Comparison of ENCODE assay signal across 9 mouse cellular contexts in the genomic region with DNA sequence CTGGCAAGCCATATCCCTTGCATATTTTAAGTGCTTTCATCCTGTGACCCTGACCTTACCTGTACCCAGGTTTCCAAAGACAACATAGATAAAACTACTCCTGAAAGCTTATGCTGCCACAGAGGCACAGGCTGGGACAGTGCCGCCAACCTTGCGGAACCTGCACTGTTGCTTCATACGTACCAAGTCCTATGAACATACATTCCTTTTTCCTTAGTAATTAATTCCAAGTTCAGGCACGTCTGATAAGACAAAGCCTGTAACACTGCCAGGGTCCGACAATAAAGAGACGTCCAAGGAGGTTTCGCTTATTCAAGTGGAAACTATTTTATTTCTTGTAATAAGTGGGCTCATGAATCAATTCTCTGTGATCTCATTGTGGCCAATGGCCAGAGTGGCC.
DNase-seq lines count a peak whose midpoint lies in the region; ATAC-seq and TF ChIP-seq lines count a peak whose summit lies in the region.
"Had no signal": no experiment of that assay in that cellular context is flagged by ENCODE, and none has a peak within 500 bp of the region (broad histone marks: within the 10 kb centered on the region; RNA-seq: fewer than 3 reads in every experiment).

No protein-coding gene starts in this region.

- WGBS in heart, embryonic 12.5 days: 33% methylated on average over 7 of the region's 7 CpGs
- 48% methylated on average over 7 of the region's 7 CpGs for WGBS in limb, embryonic 14.5 days

- no peak overlapping the region for H3K27ac ChIP-seq in heart, embryonic 12.5 days (ENCODE audit: poor library complexity, severe bottlenecking)
- no peak overlapping the region for H3K27ac ChIP-seq in limb, embryonic 14.5 days (replicated peaks; ENCODE audit: low read depth, low read length)

- no peak for ATAC-seq in heart, embryonic 12.5 days (ENCODE audit: insufficient number of reproducible peaks, low FRiP score)
- ATAC-seq in limb, embryonic 14.5 days (ENCODE audit: low FRiP score, low read depth): no peak
- ATAC-seq in megakaryocyte progenitor cell, adult 5-6 weeks (replicated peaks; ENCODE audit: poor library complexity): no peak
- ATAC-seq in monocyte, adult 5-6 weeks (replicated peaks; ENCODE audit: insufficient number of reproducible peaks, low FRiP score, low TSS enrichment, poor library complexity, severe bottlenecking): no peak

- no peaks in the 10 kb centered on the region for H3K27me3 ChIP-seq in heart, embryonic 12.5 days (replicated peaks)
- no peaks in the 10 kb centered on the region for H3K27me3 ChIP-seq in limb, embryonic 14.5 days (ENCODE audit: control insufficient read depth, insufficient read depth, low read length)

- TF ChIP-seq POLR2A in limb, embryonic 14.5 days (IDR thresholded peaks at IDR 0.05; ENCODE audit: borderline replicate concordance, extremely low read depth, insufficient read depth, insufficient read length): no peak

- no peak overlapping the region for H3K9ac ChIP-seq in heart, embryonic 12.5 days
- no peak overlapping the region for H3K9ac ChIP-seq in limb, embryonic 14.5 days (ENCODE audit: low read depth, low read length, severe bottlenecking)

- H3K4me3 ChIP-seq in heart, embryonic 12.5 days: no peak overlapping the region
- no peak overlapping the region for H3K4me3 ChIP-seq in limb, embryonic 14.5 days (replicated peaks; ENCODE audit: low read length)
- H3K4me3 ChIP-seq: megakaryocyte, embryonic 14.5 days had no signal

- peak overlapping the region; percentile 25; the same call in 1 of the 2 replicates for H3K4me2 ChIP-seq in heart, embryonic 12.5 days
- H3K4me2 ChIP-seq in limb, embryonic 14.5 days (replicated peaks; ENCODE audit: low read depth, low read length, severe bottlenecking): no peak overlapping the region

- peak; percentile 21 to 47 for DNase-seq in urinary bladder, adult 18-20 months (ENCODE audit: low spot score in 2 of 2)
- DNase-seq in urinary bladder, postnatal 10 days (ENCODE audit: low spot score): no peak
- DNase-seq in limb, embryonic 14.5 days (ENCODE audit: low spot score): peak; percentile 13
- no peak for DNase-seq in thymus, postnatal 25 days
- no peak for DNase-seq in left cerebral cortex, adult 9 months (ENCODE audit: low spot score in 2 of 2)

- H3K36me3 ChIP-seq in heart, embryonic 12.5 days: no peaks in the 10 kb centered on the region
- H3K36me3 ChIP-seq in limb, embryonic 14.5 days (ENCODE audit: control insufficient read depth, insufficient read depth, low read length): no peaks in the 10 kb centered on the region

- H3K9me3 ChIP-seq in heart, embryonic 12.5 days (replicated peaks): no peaks in the 10 kb centered on the region
- no peaks in the 10 kb centered on the region for H3K9me3 ChIP-seq in limb, embryonic 14.5 days (ENCODE audit: control insufficient read depth, low read length)
- H3K9me3 ChIP-seq: megakaryocyte, embryonic 14.5 days had no signal

- H3K4me1 ChIP-seq in heart, embryonic 12.5 days (replicated peaks): peaks cover 15% of the 10 kb centered on the region; the same call in 1 of the 2 replicates
- no peaks in the 10 kb centered on the region for H3K4me1 ChIP-seq in limb, embryonic 14.5 days (ENCODE audit: control insufficient read depth, insufficient read depth, low read length)
- H3K4me1 ChIP-seq: megakaryocyte, embryonic 14.5 days had no signal

Comparison
In these comparisons a context has a peak if more than half of its experiments do, and no peak if none do; other contexts are left out.
1. DNase-seq: peak in urinary bladder, adult 18-20 months (2 of 2) and limb, embryonic 14.5 days (single experiment); none in urinary bladder, postnatal 10 days (single experiment), thymus, postnatal 25 days (single experiment) and left cerebral cortex, adult 9 months (0 of 2).